Mouse (Mus musculus): ENCODE measurements around the gene Hectd4.
"Not testable (repeated sequence)": the region's sequence is repeated elsewhere in the genome, so short reads cannot be mapped to it uniquely, and the experiment has no call there.

The Hectd4 gene

GRCm38 (mm10) chr5:121340965-121341473, 121.0 kb downstream of the Hectd4 start:
- no peak for DNase-seq (ENCODE audit: low read depth, low spot score)

DNA sequence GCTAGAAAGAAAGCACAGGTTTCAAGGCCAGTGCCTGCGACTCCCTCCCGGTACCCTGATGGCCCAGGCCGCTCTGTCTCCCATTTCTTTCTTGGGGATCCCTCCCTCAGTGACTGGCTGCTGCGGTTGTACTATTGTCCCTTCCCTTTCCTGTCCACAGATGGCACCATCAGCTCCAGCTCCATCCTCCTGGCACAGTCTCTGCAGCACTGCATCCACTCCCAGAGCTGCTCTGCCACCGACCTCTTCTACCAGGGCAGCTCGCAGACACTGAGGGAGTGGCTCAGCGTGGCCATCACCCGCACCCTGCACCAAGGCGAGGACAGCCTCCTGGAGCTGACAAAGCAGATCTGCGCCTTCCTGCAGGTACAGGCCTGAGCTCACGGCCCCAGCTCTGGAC, 122.5 kb downstream of the Hectd4 start:
- no peak for DNase-seq (ENCODE audit: low read depth, low spot score)

GRCm38 (mm10) chr5:121343997-121344396, 124.0 kb downstream of the Hectd4 start:
- DNase-seq (ENCODE audit: low read depth, low spot score) = no peak

GRCm38 (mm10) chr5:121359229-121359628, 139.2 kb downstream of the Hectd4 start:
- DNase-seq (ENCODE audit: low read depth, low spot score) = no peak

DNA sequence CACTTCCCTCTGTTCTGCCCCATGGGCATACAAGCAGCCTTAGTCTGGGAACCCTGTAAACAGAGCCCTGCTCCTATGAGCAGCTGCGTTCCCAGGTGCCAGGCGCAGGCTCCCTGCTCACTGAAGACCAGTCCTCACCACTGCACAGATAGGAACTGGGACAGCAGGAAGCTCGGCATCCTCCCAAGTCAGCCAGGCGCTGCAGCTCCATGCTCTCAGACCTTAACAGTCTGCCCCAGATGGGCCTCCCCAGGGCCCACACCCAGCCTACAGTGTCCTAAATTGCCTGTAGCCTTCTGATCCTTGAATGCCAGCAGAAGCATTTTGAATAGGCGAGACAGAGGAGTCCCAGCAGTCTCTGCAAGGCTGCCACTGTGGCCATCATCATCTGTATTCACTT, 141.7 kb downstream of the Hectd4 start:
- no peak for DNase-seq (ENCODE audit: low read depth, low spot score)

DNA sequence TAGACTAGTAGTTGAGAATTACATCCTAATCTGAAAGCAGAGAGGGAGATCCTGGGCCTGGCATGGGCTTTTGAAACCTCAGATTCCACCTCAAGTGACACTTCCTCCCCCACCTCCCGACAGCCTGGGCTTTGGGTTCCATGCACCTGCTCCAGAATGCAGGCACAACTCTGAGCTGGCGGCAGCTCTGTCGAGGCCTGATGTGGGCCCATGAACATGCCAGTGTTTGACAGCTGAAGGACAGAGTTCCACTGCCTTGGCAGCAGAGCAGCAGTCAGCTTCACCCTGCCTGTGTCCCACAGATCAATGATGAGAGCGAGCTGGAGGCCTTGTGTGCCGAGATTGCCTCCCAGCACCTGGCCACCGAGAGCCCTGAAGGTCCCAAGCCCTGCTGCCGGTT, 143.4 kb downstream of the Hectd4 start:
- no peak for DNase-seq (ENCODE audit: low read depth, low spot score)

DNA sequence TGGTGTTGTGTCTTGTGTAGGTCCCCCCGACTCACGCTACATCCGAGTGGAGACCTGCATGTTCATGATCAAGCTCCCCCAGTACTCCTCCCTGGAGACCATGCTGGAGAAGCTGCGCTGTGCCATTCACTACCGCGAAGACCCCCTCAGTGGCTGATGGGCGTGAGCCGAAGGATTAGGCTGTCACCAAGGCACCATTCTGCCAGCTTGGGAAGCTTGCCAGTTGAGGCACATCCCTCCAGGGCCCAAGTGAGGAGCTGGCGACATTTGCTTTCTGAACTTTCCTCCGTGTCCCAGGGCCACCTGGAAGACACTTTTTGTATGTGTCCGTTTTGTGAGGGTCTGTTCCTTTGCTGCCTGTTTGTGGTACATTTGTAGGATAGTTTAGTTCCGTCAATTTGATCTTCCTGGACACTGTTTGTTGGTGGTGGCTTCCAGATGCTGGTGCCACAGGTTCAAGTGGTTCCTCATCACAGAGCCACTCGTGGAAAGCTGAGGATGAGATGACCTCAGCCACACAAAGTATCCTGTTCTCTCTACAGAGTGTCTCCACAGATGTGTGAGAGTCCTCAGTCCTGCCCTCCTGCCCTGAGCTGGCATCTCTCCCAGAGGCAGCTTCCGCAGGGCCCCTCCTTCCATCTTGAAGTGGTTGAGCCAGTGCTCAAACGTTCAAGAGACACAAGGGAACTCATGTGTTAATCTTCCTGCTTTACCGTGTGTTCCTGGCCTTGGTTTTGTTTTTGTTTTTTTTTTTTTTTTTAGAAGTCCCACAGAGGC, 146.6 kb downstream of the Hectd4 start:
- no peak for DNase-seq (ENCODE audit: low read depth, low spot score)

GRCm38 (mm10) chr5:121367255-121367654, 147.2 kb downstream of the Hectd4 start:
- no peak for DNase-seq (ENCODE audit: low read depth, low spot score)

GRCm38 (mm10) chr5:121371712-121372111, 151.7 kb downstream of the Hectd4 start:
- DNase-seq (ENCODE audit: low read depth, low spot score) = no peak

DNA sequence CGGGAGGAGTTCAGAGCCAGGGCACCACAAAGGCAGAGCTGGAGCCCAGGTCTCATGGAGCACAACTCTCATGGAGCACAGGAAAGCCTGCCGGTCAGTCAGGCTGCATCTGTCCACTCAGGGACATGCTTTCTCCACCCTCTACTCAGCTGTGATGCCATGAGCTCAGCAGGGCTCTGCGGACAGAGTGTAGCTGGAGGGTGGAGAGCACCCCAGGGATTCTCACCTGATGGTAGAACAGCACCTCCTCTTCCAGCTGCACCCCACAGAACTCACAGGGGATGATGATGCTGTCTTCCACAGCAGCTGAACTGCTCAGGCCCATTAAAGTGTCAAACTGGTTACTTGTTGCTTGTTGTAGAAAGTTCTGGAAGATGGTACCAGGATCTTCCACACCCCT, 154.8 kb downstream of the Hectd4 start:
- DNase-seq (ENCODE audit: low read depth, low spot score) = no peak

DNA sequence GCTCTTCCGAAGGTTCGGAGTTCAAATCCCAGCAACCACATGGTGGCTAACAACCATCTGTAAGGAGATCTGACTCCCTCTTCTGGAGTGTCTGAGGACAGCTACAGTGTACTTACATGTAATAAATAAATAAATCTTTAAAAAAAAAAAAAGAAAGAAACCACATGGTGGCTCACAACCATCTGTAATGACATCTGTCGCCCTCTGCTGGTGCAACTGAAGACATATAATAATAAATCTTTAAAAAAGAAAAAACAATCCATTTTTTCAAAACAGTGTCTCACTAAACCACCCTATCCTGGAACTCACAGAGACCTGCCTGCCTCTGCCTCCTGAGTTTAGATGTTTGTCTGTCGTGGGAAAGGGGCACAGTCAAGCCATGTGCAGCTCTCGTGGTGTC, 157.0 kb downstream of the Hectd4 start:
- not testable (repeated sequence) for DNase-seq (ENCODE audit: low read depth, low spot score)

- DNase-seq (ENCODE audit: low read depth, low spot score) = no peak
These were observed 158.7 kb downstream of the Hectd4 start for GRCm38 (mm10) chr5:121378678-121379256.

DNA sequence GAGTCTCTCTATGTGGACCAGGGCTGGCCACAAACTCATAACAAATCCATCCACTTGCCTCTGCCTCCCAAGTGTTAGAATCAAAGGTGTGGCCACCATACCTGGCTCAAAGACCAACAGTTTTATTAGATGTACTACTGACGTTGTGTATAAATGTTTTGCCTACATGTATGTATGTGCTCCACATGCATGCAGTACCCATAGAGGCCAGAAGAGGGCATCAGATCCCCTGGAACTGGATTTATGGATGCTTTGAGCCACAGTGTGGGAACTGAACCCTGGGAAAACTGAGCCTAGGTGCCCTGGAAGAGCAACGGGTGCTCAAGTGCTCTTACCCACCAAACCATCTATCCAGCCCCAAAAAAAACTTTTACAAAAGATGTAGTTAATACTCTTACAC, 160.7 kb downstream of the Hectd4 start:
- DNase-seq (ENCODE audit: low read depth, low spot score) = no peak

DNA sequence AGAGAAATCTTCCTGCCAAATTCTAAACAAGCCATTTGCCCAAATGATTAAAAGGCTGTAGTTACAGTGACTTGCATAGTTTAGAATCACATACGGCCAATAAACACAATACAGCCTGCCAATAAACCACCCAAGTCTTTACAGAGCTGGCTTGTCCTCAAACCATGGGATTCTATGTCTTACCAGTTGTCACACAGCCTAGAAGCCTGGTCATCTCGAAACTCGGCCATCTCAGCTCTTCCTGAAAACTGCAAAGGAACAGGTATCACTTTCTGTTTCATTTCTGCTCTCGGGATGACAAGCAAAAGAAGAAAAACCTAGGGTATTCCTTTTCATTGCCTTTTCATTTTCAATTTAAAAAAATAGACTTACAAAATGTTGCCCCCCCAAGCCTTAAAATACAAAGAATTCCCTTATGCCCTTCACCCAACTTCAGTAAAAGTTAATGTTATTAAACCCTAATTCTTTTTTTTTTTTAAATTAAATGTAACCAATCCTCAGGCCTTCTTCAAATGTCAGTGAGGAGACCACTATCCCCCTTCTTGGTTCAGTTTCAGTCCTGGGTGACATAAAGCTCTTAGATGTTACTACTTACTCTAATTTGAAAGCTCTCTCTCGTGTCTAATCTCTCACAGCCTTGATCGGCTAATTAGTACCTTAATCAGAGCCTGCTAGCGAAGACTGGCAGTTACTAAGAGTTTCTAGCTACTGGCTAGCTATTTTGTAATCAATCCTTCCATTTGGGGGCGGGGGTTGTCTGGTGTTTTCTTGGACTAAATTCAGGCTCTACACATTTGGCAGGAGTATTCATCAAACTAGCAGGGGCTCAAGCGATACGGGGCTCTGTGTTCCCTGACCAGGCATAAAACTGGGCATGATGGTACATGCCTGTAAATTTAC, 164.1 kb downstream of the Hectd4 start:
- no peak for DNase-seq (ENCODE audit: low read depth, low spot score)

- DNase-seq (ENCODE audit: low read depth, low spot score) = no peak
These were observed 164.9 kb downstream of the Hectd4 start for GRCm38 (mm10) chr5:121384757-121385460.

- peak; percentile 85 for DNase-seq (ENCODE audit: low read depth, low spot score)
These were observed 165.6 kb downstream of the Hectd4 start, which contains the start of gene Trafd1 for GRCm38 (mm10) chr5:121385461-121386119. TSS of gene Trafd1 (minus strand) at chr5:121385632.

GRCm38 (mm10) chr5:121386120-121386909, 166.3 kb downstream of the Hectd4 start:
- no peak for DNase-seq (ENCODE audit: low read depth, low spot score)

DNA sequence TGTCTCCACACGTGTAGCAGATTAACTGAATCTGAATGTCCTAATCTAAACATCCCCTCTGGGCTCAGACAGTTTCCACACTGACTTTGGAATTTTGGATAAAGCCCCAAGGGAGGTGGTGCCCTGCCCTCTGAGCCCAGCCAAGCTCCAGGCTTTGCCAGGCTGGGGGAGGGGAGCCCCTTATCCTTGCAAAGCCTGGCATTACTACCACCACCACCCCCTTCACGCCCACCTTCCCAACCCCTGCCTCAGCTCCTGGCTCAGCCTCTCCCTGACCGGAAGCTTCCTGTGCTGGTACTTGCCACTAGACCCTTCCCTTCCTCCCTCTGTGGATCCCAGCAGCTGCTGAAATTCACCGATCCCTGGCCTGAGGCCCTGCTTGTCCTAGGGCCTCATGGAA, 167.1 kb downstream of the Hectd4 start:
- DNase-seq (ENCODE audit: low read depth, low spot score) = no peak

GRCm38 (mm10) chr5:121389106-121389505, 169.1 kb downstream of the Hectd4 start:
- DNase-seq (ENCODE audit: low read depth, low spot score) = no peak

- no peak for DNase-seq (ENCODE audit: low read depth, low spot score)
These were observed 169.7 kb downstream of the Hectd4 start for GRCm38 (mm10) chr5:121389691-121390090.

All from telencephalon, adult 2 months (tissue).